Mouse (Mus musculus): ENCODE data around the gene Prcd. TPM values are rescaled to one million over a fixed set of nuclear protein-coding genes. Genes with fewer than 3 reads are reported as not detected.

The Prcd gene
- polyA plus RNA-seq, 1 experiment from 2014 or later: 0.84 TPM

DNA sequence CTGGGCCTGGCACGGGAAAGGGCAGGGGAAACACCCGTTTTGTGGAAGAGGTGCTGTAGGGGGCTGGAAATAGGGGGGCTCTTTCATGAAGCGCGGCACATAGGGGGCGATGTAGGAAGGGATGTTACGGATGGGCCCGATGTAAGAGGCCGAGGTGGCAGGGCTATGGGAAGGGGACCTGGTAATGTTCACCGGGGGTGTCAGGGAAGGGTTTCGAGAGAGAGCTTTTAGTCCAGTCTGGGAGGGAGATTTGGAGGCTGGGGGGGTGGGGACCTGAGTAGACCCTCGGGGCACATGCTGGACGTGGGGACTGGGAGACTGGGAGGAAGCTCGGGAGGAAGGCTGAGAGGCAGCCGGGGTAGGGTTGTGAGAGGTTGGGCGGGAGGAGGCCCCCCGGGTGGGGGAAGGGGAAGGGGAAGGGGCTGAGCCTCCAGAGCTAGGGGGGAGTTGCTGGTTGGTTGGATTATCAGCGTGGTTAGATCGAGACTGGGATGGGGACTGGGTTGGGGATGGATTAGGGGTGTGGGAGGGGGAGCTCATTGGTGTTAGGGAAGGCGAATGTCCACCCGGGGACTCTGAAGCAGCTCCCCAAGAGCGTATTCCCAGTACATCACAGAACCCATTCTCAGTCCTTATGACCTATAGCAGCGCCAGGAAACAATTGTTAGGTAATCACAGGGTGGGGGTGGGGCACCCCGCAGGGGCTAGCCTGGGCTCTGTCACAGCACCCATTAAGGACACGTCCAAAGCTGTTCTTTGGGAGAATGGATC lies 27.2 kb downstream of the Prcd start:
- no peak overlapping the region for H3K27ac ChIP-seq (replicated peaks; ENCODE audit: low read depth, low read length)
- DNase-seq (ENCODE audit: low spot score) (no peak), ATAC-seq (ENCODE audit: low read depth) (no peak)
- H3K4me1 ChIP-seq (ENCODE audit: control insufficient read depth, insufficient read depth, low read length): no peaks in the 10 kb centered on the region
- H3K9ac ChIP-seq (ENCODE audit: low read depth, low read length): no peak overlapping the region
- H3K9me3 ChIP-seq (ENCODE audit: control insufficient read depth, low read length): no peaks in the 10 kb centered on the region
- no peaks in the 10 kb centered on the region for H3K27me3 ChIP-seq (replicated peaks; ENCODE audit: control insufficient read depth, insufficient read depth, low read length)
- H3K36me3 ChIP-seq (ENCODE audit: control insufficient read depth, insufficient read depth, low read length): peaks cover 70% of the 10 kb centered on the region
- no peak overlapping the region for H3K4me2 ChIP-seq (ENCODE audit: low read depth, low read length)
- WGBS: 66% methylated on average over 23 of the region's 24 CpGs
- H3K4me3 ChIP-seq (ENCODE audit: low read depth, low read length): no peak overlapping the region

DNA sequence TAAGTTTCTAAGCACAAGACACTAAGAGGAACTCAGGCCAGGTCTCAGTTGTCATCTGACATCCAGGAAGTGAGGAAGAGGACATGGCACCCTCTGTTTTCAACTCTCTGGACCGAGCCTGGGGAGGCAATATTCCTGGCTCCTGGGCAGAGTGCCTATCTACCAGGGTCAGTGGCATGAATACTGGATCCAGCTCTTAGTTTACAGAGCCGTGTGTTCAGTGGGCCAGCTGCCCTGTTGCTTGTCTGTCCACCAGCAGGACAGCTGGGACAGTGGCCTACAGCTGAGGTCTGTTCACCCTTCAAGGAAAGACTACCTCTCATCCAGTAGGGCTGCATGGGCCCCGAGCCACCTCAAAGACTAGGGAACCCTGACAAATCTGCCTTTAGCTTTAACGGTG lies 27.8 kb downstream of the Prcd start:
- WGBS: 90% methylated on average over 4 of the region's 4 CpGs
- peaks cover 68% of the 10 kb centered on the region for H3K36me3 ChIP-seq (ENCODE audit: control insufficient read depth, insufficient read depth, low read length)
- ATAC-seq (ENCODE audit: low read depth) (no peak), DNase-seq (ENCODE audit: low spot score) (no peak)
- H3K27ac ChIP-seq (replicated peaks; ENCODE audit: low read depth, low read length): no peak overlapping the region
- H3K4me3 ChIP-seq (ENCODE audit: low read depth, low read length): no peak overlapping the region
- no peaks in the 10 kb centered on the region for H3K9me3 ChIP-seq (ENCODE audit: control insufficient read depth, low read length)
- no peak overlapping the region for H3K9ac ChIP-seq (ENCODE audit: low read depth, low read length)
- no peaks in the 10 kb centered on the region for H3K4me1 ChIP-seq (ENCODE audit: control insufficient read depth, insufficient read depth, low read length)
- no peak overlapping the region for H3K4me2 ChIP-seq (ENCODE audit: low read depth, low read length)
- H3K27me3 ChIP-seq (replicated peaks; ENCODE audit: control insufficient read depth, insufficient read depth, low read length): no peaks in the 10 kb centered on the region

DNA sequence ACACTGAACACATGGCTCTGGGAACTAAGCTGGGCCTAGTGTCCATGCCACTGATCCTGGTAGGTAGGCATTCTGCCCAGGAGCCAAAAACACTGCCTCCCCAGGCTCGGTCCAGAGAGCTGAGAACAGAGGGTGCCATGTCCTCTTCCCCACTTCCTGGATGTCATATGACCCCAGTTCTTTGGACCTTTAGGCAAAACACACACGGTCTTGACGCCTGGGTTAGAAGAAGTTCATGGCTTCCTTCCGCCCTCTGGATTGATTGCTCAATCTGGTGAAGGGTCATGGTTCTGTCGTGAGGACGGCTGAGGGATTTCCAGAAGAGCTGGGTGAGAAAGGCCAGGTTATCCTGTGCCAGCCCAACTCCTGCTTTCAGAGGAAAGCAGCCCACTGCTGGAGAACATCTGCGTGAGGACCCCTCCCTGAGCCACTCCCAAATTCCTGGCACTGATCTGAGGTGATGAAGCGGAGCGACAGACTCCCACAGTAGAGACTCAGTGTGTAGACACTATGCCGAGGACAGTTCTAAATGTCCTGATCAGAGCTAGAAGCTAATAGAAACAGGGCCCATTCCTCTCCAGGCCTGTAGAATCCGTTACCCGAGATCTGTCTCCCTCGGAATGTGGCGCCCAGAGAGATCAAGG lies 29.3 kb downstream of the Prcd start:
- no peak overlapping the region for H3K4me3 ChIP-seq (ENCODE audit: low read depth, low read length)
- no peak overlapping the region for H3K4me2 ChIP-seq (ENCODE audit: low read depth, low read length)
- H3K9ac ChIP-seq (ENCODE audit: low read depth, low read length): no peak overlapping the region
- H3K9me3 ChIP-seq (ENCODE audit: control insufficient read depth, low read length): no peaks in the 10 kb centered on the region
- ATAC-seq (ENCODE audit: low read depth): no peak
- 73% methylated on average over 14 of the region's 14 CpGs for WGBS
- no peak for DNase-seq (ENCODE audit: low spot score)
- no peaks in the 10 kb centered on the region for H3K27me3 ChIP-seq (replicated peaks; ENCODE audit: control insufficient read depth, insufficient read depth, low read length)
- H3K4me1 ChIP-seq (ENCODE audit: control insufficient read depth, insufficient read depth, low read length): no peaks in the 10 kb centered on the region
- no peak overlapping the region for H3K27ac ChIP-seq (replicated peaks; ENCODE audit: low read depth, low read length)
- H3K36me3 ChIP-seq (ENCODE audit: control insufficient read depth, insufficient read depth, low read length): peaks cover 56% of the 10 kb centered on the region

DNA sequence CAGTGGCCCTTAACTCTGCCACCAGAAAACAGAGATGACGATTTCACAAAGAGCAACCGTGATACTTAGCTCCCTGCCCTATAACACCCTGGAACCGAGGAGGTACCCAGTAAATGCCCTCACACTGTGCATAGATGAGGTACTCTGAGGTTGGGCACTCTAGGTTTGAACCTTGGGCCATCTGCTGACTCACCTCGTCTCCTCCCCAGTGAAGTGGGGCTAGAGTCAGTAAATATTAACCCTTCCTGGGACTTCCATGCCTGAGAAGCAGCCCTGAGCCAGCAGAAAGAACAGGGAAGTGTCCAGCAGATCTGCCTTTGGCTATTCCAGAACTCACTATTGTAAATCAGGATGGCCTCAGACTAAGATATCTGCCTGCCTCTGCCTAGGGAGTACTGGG lies 30.4 kb downstream of the Prcd start:
- DNase-seq (ENCODE audit: low spot score) (no peak), ATAC-seq (ENCODE audit: low read depth) (no peak)
- Histone ChIP-seq H3K9ac (ENCODE audit: low read depth, low read length) (no peak overlapping the region), H3K36me3 (ENCODE audit: control insufficient read depth, insufficient read depth, low read length) (peaks cover 45% of the 10 kb centered on the region), H3K4me2 (ENCODE audit: low read depth, low read length) (no peak overlapping the region), H3K27ac (replicated peaks; ENCODE audit: low read depth, low read length) (no peak overlapping the region), H3K4me3 (ENCODE audit: low read depth, low read length) (no peak overlapping the region), H3K27me3 (replicated peaks; ENCODE audit: control insufficient read depth, insufficient read depth, low read length) (no peaks in the 10 kb centered on the region), H3K4me1 (ENCODE audit: control insufficient read depth, insufficient read depth, low read length) (no peaks in the 10 kb centered on the region), H3K9me3 (ENCODE audit: control insufficient read depth, low read length) (no peaks in the 10 kb centered on the region)
- WGBS: 81% methylated on average over 4 of the region's 4 CpGs

- Histone ChIP-seq H3K4me2 (ENCODE audit: low read depth, low read length) (no peak overlapping the region), H3K9me3 (ENCODE audit: control insufficient read depth, low read length) (no peaks in the 10 kb centered on the region), H3K4me3 (ENCODE audit: low read depth, low read length) (no peak overlapping the region), H3K27ac (replicated peaks; ENCODE audit: low read depth, low read length) (no peak overlapping the region), H3K9ac (ENCODE audit: low read depth, low read length) (no peak overlapping the region), H3K36me3 (ENCODE audit: control insufficient read depth, insufficient read depth, low read length) (peaks cover 34% of the 10 kb centered on the region), H3K4me1 (ENCODE audit: control insufficient read depth, insufficient read depth, low read length) (no peaks in the 10 kb centered on the region), H3K27me3 (replicated peaks; ENCODE audit: control insufficient read depth, insufficient read depth, low read length) (no peaks in the 10 kb centered on the region)
- WGBS: 71% methylated on average over 9 of the region's 9 CpGs
- ATAC-seq (ENCODE audit: low read depth) (no peak), DNase-seq (ENCODE audit: low spot score) (no peak)
These were observed 32.4 kb downstream of the Prcd start for GRCm38 (mm10) chr11:116685729-116686128.

DNA sequence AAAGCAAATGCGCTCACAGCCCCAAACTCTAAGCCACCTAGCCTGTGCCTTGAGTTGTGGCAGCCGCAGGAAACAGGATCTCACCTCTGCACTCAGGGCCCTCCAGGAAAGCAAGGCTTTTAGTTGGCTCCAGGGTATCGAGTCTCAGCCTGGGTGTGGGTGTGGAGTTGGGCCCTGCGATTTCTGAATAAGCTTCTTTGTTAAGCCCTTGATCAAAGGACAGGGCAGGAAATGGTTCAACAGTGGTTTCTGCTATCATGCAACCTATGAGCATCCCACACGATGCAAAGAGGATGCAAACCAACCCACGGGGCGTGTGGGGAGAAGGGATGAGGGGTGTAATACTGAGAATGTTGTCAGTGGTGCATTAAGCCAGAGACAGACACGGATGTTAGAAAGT lies 34.6 kb downstream of the Prcd start:
- H3K4me2 ChIP-seq (ENCODE audit: low read depth, low read length): no peak overlapping the region
- peaks cover 24% of the 10 kb centered on the region for H3K36me3 ChIP-seq (ENCODE audit: control insufficient read depth, insufficient read depth, low read length)
- H3K27ac ChIP-seq (replicated peaks; ENCODE audit: low read depth, low read length): no peak overlapping the region
- no peaks in the 10 kb centered on the region for H3K9me3 ChIP-seq (ENCODE audit: control insufficient read depth, low read length)
- ATAC-seq (ENCODE audit: low read depth): peak; percentile 60; the same call in 1 of the 2 replicates
- no peak for DNase-seq (ENCODE audit: low spot score)
- H3K9ac ChIP-seq (ENCODE audit: low read depth, low read length): no peak overlapping the region
- no peak overlapping the region for H3K4me3 ChIP-seq (ENCODE audit: low read depth, low read length)
- WGBS: 36% methylated on average over 8 of the region's 8 CpGs
- no peaks in the 10 kb centered on the region for H3K4me1 ChIP-seq (ENCODE audit: control insufficient read depth, insufficient read depth, low read length)
- H3K27me3 ChIP-seq (replicated peaks; ENCODE audit: control insufficient read depth, insufficient read depth, low read length): peaks cover 7% of the 10 kb centered on the region; the same call in 1 of the 2 replicates

- Histone ChIP-seq H3K36me3 (ENCODE audit: control insufficient read depth, insufficient read depth, low read length) (peaks cover 12% of the 10 kb centered on the region), H3K4me3 (ENCODE audit: low read depth, low read length) (no peak overlapping the region), H3K9ac (ENCODE audit: low read depth, low read length) (no peak overlapping the region), H3K27ac (replicated peaks; ENCODE audit: low read depth, low read length) (no peak overlapping the region), H3K4me1 (ENCODE audit: control insufficient read depth, insufficient read depth, low read length) (no peaks in the 10 kb centered on the region), H3K27me3 (replicated peaks; ENCODE audit: control insufficient read depth, insufficient read depth, low read length) (peaks cover 21% of the 10 kb centered on the region), H3K4me2 (ENCODE audit: low read depth, low read length) (no peak overlapping the region), H3K9me3 (ENCODE audit: control insufficient read depth, low read length) (no peaks in the 10 kb centered on the region)
- 89% methylated on average over 10 of the region's 10 CpGs for WGBS
- DNase-seq (ENCODE audit: low spot score) (no peak), ATAC-seq (ENCODE audit: low read depth) (no peak)
These were observed 36.3 kb downstream of the Prcd start for GRCm38 (mm10) chr11:116689622-116690021.

- ATAC-seq (ENCODE audit: low read depth): no peak
- Histone ChIP-seq H3K4me1 (ENCODE audit: control insufficient read depth, insufficient read depth, low read length) (no peaks in the 10 kb centered on the region), H3K27me3 (replicated peaks; ENCODE audit: control insufficient read depth, insufficient read depth, low read length) (peaks cover 34% of the 10 kb centered on the region), H3K9ac (ENCODE audit: low read depth, low read length) (no peak overlapping the region), H3K9me3 (ENCODE audit: control insufficient read depth, low read length) (no peaks in the 10 kb centered on the region), H3K4me2 (ENCODE audit: low read depth, low read length) (no peak overlapping the region), H3K36me3 (ENCODE audit: control insufficient read depth, insufficient read depth, low read length) (peaks cover 4% of the 10 kb centered on the region; the same call in 1 of the 2 replicates), H3K4me3 (ENCODE audit: low read depth, low read length) (no peak overlapping the region), H3K27ac (replicated peaks; ENCODE audit: low read depth, low read length) (no peak overlapping the region)
- no peak for DNase-seq (ENCODE audit: low spot score)
- 46% methylated on average over 18 of the region's 18 CpGs for WGBS
These were observed 37.6 kb downstream of the Prcd start for GRCm38 (mm10) chr11:116690701-116691575.

Data from embryonic facial prominence, embryonic 14.5 days (tissue).